Mouse (Mus musculus) erythroid progenitor cell, adult 5-6 weeks (primary cell): ENCODE data around the gene Lrrc57. TPM values are rescaled to one million over a fixed set of nuclear protein-coding genes. Genes with fewer than 3 reads are reported as not detected.
A peak's percentile ranks its signal among the peaks of the same experiment; 100 is the strongest.

ENCODE experiments used
- ATAC-seq: replicated peaks from 2 replicates; pipeline ENCODE4 v1.8.0; 2016; ENCODE audit warnings: moderate number of reproducible peaks, mild to moderate bottlenecking, moderate TSS enrichment, inconsistent platforms; ENCODE audit not compliant: poor library complexity, low FRiP score, severe bottlenecking
- total RNA-seq, 2 experiments: library from RNA; stranded (forward) in 1 of 2; stranded (reverse) in 1 of 2; fragments of 150-400 nt in 1 of 2; fragments of 186-747, 209-891 nt in 1 of 2; gene quantifications; 2 replicates each; pipeline versions ENCODE4 v1.2.3 to v1.2.4; 2015 to 2017; ENCODE audit warnings: low replicate concordance in 2 of 2

Gene Lrrc57
- total RNA-seq (2015; ENCODE audit: low replicate concordance) (10.5 and 33.9 TPM in 2 replicates), total RNA-seq (2017; ENCODE audit: low replicate concordance) (12.3 and 30.9 TPM in 2 replicates)

DNA sequence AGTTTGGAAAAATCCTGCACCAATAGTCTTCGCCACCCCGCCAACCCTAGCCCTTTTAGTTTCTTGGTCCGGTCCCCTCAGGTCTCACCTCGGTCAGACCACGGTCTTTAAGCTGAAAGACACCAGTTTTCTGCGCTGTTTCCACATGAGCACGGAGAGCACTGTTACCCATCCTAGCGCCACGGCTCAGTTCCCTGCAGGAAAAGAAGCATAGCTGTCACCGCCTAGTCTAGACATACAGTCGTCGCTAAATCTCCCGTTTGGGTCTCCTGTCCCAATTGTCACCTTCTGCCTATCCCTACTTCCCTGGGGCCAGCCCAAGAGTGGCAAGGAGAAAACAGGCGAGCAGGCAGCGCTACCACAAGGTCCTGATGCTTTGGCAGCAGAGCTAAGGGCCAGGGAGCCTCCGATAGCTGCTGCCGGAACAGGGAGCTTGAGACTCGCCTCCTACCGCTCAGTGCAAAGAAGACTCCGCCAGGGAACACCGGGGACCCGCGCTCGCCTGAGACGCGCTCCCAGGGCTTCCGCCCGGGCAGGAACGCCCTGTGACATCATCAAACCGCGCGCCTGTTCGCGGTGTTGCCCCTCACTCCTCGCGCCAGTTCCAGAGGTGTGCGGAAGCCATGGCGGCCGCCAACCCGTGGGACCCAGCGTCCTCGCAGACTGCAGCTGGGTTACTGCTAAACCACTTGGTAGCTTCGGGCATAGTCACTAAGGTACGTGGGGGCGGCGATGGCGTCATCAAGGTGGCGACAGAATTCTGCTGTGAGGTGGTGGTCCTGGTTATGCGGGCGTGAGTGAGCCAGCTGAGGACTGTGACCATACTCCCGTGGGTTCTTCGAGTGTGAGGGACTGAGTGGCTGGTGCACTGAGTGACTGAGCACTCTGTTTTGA lies at the start of gene Lrrc57, which contains the start of gene Haus2:
Gene Lrrc57 (minus strand): TSS at position 691 of the 894 bp plus-strand sequence.
Gene Haus2 (plus strand): TSS at position 554 of the 894 bp plus-strand sequence.
- ATAC-seq: peak; percentile 92

- ATAC-seq: no peak
Observed at GRCm38 (mm10) chr2:120658486-120658885, 49.2 kb upstream of the Lrrc57 start.

GRCm38 (mm10) chr2:120656711-120657110 lies 47.4 kb upstream of the Lrrc57 start:
- no peak for ATAC-seq

GRCm38 (mm10) chr2:120655905-120656304 lies 46.6 kb upstream of the Lrrc57 start:
- ATAC-seq: no peak

GRCm38 (mm10) chr2:120654693-120655092 lies 45.4 kb upstream of the Lrrc57 start:
- no peak for ATAC-seq

- ATAC-seq: no peak
Observed at GRCm38 (mm10) chr2:120652925-120653284, 43.6 kb upstream of the Lrrc57 start.

DNA sequence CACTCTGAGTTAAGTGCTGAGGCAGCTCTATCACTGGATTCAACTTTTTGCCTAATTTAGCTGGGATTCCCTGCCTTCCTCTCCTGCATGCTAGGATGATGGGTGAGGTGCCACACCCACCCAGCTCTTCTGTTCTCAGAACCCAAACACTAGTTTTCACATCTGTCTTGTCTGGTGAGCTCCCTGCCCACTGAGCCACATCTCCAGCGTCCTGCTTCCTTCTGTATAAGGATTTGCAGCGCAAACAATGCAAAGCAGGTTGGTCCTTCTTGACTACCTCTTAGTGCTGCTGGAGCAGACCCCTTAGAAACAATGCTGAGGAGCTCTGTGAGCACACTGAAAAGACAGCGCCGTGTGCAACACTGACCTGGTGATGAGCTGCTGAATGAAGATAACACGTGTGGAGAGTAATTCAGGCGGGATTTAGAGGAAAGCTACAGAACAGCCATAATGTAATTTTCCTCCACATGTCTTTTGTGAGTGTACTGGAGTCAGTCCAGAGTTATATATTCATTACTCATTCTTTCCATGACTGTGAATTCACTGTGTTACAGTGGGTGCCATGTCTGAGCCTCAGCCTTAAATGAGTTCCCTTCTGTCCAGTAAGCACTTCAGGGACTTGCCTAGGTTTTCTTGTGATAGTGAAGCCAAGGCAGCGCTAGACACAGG lies 43.1 kb upstream of the Lrrc57 start:
- ATAC-seq: no peak

- no peak for ATAC-seq
Observed at GRCm38 (mm10) chr2:120646777-120647176, 37.5 kb upstream of the Lrrc57 start.

DNA sequence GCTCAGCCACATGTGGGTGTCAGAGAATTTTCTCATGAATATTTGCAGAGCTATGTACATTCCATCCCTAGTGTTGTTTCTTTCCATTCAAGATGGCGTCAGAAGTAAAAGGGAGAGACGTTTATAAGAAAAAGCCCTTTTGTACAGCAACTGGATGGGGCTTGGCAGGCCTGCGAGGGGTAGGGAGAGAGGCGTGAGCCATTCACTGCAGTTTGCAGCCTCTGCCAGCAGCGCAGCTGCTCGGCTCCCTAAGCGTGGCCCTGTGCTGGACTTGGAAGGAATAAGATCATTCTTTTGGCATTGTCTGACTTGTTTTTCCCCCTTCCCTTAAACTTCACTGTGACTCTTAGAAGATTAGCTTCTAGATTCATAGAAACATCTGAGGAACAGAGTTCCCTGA lies 34.5 kb upstream of the Lrrc57 start:
- ATAC-seq: no peak

DNA sequence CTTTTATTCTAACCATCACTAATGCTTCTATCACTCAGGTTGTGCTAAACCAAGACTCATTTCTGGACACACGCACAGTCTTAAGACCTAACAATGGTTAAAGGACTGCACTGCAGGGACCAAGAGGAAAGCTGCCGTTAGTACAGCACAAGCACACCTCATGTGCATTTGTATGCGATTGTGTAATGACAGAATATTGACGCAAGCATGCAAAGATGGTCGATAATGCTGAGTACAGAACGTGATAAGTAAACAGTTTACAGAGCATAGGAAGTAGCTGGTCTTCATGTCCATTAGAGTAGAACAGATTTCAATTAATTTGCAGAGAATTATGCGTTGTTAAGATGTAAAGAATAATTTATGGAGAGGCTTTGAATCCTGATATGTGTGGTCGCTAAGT lies 31.5 kb upstream of the Lrrc57 start:
- ATAC-seq: no peak

DNA sequence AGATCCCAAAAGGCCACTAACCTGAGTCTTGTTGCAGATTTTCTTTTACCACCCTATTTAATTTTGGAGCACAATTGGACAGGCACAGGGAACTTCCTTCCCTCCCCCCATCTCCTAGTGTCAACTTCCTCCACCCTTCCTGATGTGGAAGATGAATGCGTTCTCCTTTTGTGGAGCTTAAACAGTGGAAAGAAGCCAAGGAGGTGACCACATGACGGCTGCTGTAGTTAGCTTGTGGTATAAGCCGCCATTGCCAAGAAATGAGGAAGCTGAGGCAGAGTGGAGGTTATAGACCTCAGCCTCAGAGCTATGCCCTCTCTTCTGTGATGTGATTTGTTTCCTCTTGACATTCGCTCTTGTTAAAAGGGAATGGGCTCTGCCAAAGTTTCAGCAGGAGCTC lies 22.6 kb upstream of the Lrrc57 start:
- no peak for ATAC-seq

GRCm38 (mm10) chr2:120631521-120631920 lies 22.2 kb upstream of the Lrrc57 start:
- ATAC-seq: 0 out of 2 replicates have a peak, but pooled peaks have one; percentile 22

- ATAC-seq: no peak
Observed at GRCm38 (mm10) chr2:120630655-120631054, 21.3 kb upstream of the Lrrc57 start.

DNA sequence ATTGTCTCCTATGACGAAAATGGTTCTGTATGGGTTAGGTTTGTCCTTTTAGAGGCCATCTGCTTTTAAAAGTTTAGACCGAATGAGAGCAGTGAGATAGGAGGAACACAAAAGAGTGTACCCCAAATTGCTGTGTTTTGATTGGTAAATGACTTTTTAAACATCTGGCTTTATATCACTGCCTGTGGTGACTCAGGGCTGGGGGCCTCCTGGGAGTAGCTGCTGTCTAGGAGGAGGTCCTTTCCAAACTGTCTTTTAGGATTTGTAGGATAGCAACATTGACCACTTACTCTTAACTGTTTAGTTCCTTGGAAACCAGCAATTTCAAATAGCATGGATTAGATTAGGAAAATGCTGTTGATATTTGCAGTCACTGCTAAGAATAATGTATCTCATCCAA lies 20.9 kb upstream of the Lrrc57 start:
- no peak for ATAC-seq

- peak; percentile 99 for ATAC-seq
Observed at GRCm38 (mm10) chr2:120628886-120629735, 19.8 kb upstream of the Lrrc57 start, which contains the start of gene Stard9. Gene Stard9, plus strand, starts transcription at chr2:120629121.

DNA sequence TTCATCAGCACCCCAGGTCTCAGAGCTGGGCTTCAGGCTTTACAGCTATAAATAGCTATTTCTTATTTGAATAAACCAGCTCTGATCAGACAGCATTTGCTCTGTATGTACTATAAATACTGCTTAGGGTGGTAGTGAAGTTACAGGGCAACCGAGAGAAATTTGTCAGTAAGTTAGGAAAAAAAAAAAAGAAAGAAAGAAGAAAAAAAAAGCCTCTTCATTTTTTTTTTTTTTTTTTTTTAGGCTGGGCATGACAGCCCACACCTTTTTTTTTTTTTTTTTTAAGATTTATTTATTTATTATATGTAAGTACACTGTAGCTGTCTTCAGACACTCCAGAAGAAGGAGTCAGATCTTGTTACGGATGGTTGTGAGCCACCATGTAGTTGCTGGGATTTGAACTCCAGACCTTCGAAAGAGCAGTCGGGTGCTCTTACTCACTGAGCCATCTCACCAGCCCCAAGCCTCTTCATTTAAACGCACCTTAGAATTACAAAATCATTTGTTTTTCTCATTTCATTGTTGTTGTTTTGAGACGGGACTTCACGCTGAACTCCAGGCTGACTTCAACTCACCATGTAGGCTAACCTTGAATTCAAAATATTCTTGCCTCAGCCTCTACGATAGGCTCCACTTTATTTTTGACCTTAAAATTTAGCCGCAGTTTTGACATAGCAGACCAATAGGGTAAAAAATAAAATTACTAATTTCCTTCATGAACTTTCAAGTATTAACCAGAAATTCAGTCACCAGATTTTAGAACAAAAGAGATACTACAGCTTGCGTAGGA lies 19.0 kb upstream of the Lrrc57 start:
- ATAC-seq: peak; percentile 21

- ATAC-seq: no peak
Observed at GRCm38 (mm10) chr2:120622920-120623319, 13.6 kb upstream of the Lrrc57 start.

GRCm38 (mm10) chr2:120619538-120619937 lies 10.2 kb upstream of the Lrrc57 start:
- no peak for ATAC-seq
